25 mouse cellular contexts compared by ENCODE assay signal in genomic region chr9:42861238-42861637, GRCm38 (mm10).
"Had no signal": no experiment of that assay in that cellular context is flagged by ENCODE, and none has a peak within 500 bp of the region (broad histone marks: within the 10 kb centered on the region; RNA-seq: fewer than 3 reads in every experiment).

No protein-coding gene starts in this region.

- H3K9me3 ChIP-seq: heart, embryonic 13.5 days; heart, embryonic 15.5 days; hindbrain, embryonic 13.5 days; hindbrain, embryonic 15.5 days; kidney, embryonic 15.5 days; limb, embryonic 10.5 days; limb, embryonic 12.5 days had no signal

- ATAC-seq: hindbrain, postnatal 0 days; intestine, embryonic 16.5 days had no signal

- H3K27ac ChIP-seq: heart, adult 2 months; heart, embryonic 13.5 days; heart, embryonic 15.5 days; hindbrain, embryonic 13.5 days; hindbrain, embryonic 15.5 days; hindbrain, postnatal 0 days; kidney, embryonic 15.5 days; kidney, postnatal 0 days; limb, embryonic 10.5 days; limb, embryonic 12.5 days had no signal

- DNase-seq: gastrocnemius, postnatal 14 days; gastrocnemius, postnatal 36 days; heart, adult 11 months; heart, adult 2 months; heart, postnatal 14 days; heart, postnatal 36 days; kidney, adult 11 months; kidney, adult 2 months; kidney, adult 9 months; kidney, postnatal 14 days; kidney, postnatal 36 days; layer of hippocampus, adult 9-11 months; layer of hippocampus, postnatal 36 days; liver had no signal

- H3K9ac ChIP-seq: heart, embryonic 13.5 days; heart, embryonic 15.5 days; hindbrain, embryonic 13.5 days; hindbrain, embryonic 15.5 days; kidney, embryonic 15.5 days; limb, embryonic 12.5 days had no signal

- H3K4me3 ChIP-seq: heart, adult 2 months; heart, embryonic 13.5 days; heart, embryonic 15.5 days; hindbrain, embryonic 13.5 days; hindbrain, embryonic 15.5 days; kidney, embryonic 15.5 days; limb, embryonic 10.5 days; limb, embryonic 12.5 days had no signal

- H3K4me2 ChIP-seq: heart, embryonic 11.5 days; heart, embryonic 13.5 days; heart, embryonic 15.5 days; hindbrain, embryonic 13.5 days; hindbrain, embryonic 15.5 days; kidney, embryonic 15.5 days; limb, embryonic 12.5 days had no signal

- H3K36me3 ChIP-seq: heart, embryonic 13.5 days; heart, embryonic 15.5 days; hindbrain, embryonic 13.5 days; hindbrain, embryonic 15.5 days; kidney, embryonic 15.5 days; limb, embryonic 10.5 days; limb, embryonic 12.5 days had no signal

- H3K27me3 ChIP-seq: heart, embryonic 15.5 days; hindbrain, embryonic 15.5 days; limb, embryonic 12.5 days had no signal
